Mouse (Mus musculus): ENCODE measurements at regions not wholly inside any gene's neighbourhood (a gene's known extent, or its start where the extent isn't known, plus 50 kb on each side); places are given as distances from the start of the nearest gene placed in this dataset.

DNA sequence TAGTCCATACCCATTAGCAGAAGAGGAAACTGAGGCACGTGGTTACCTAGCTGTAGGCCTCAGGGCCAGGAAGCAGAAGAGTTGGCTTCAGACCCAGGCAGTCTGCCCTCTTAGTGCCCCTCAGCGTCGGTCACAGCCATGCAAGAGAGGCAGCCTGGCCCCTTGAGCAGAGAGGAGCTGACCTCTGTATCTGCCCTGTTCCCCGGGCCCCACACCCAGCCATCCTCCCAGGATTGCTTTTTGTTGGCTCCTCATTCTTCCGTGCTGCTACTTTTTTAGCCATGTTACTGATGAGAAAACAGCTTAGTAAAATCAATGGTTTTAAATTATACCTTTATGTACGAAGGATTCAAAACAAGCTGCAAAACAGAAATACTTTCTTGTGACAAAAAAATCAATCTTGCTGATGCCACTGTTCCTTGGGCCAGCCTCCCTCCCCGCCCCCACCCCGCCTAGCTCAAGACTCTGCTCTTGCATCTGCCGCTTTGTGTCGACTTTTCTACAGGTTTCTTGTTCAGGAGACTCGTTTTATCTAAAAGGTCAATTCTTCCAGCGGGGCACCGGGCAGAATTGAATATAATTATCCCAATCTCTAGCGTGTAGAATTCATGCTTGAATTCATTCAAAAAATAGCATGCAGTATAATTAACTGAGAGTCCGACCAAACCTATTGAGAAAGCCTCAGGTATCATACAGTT, 70.8 kb downstream of the Sall1 start:
- WGBS, result 11% methylated on average over 15 of the region's 15 CpGs
- no peaks in the 10 kb centered on the region for H3K9me3 ChIP-seq (replicated peaks; ENCODE audit: control insufficient read depth, low read length)
- 0 out of 2 replicates have a peak overlapping the region, but pooled peaks have one; percentile 1 for H3K4me2 ChIP-seq (ENCODE audit: low read length)
- H3K27me3 ChIP-seq (replicated peaks; ENCODE audit: control insufficient read depth, insufficient read depth, low read length), result no peaks in the 10 kb centered on the region
- DNase-seq (ENCODE audit: low spot score) (peak; percentile 37), ATAC-seq (no peak)
- no peaks in the 10 kb centered on the region; the same call in 1 of the 2 replicates for H3K4me1 ChIP-seq (ENCODE audit: control insufficient read depth, insufficient read depth, low read length)
- no peak overlapping the region for H3K27ac ChIP-seq (ENCODE audit: low read depth, low read length)
- H3K36me3 ChIP-seq (ENCODE audit: control insufficient read depth, insufficient read depth, low read length), result no peaks in the 10 kb centered on the region
- H3K9ac ChIP-seq (ENCODE audit: low read length), result no peak overlapping the region
- H3K4me3 ChIP-seq (ENCODE audit: low read depth, low read length), result no peak overlapping the region

DNA sequence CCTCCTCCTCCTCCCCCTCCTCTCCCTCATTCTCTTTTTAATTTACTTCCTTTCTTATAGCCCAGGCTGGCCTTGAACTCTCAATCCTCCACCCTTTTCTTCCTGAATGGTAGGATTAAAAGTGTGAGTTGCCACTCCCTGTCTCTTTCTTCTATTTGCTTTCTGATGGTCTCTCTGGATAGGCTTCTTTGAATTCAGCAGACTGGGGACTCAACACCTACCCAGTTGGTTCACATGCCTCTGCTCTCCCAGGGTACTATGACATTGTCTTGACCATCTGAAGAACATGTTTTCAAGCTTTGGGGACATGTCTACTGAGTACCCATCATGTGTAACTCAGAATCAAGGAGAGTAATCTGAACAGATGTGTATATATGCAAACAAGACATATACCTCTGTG, 85.1 kb downstream of the Sall1 start:
- Histone ChIP-seq H3K27ac (ENCODE audit: low read depth, low read length) (no peak overlapping the region), H3K4me3 (ENCODE audit: low read depth, low read length) (no peak overlapping the region), H3K4me2 (ENCODE audit: low read length) (no peak overlapping the region), H3K36me3 (ENCODE audit: control insufficient read depth, insufficient read depth, low read length) (no peaks in the 10 kb centered on the region), H3K9me3 (replicated peaks; ENCODE audit: control insufficient read depth, low read length) (no peaks in the 10 kb centered on the region), H3K27me3 (replicated peaks; ENCODE audit: control insufficient read depth, insufficient read depth, low read length) (no peaks in the 10 kb centered on the region), H3K4me1 (ENCODE audit: control insufficient read depth, insufficient read depth, low read length) (0 out of 2 replicates have a peak, but pooled peaks cover 3% of the 10 kb centered on the region), H3K9ac (ENCODE audit: low read length) (no peak overlapping the region)
- ATAC-seq (no peak), DNase-seq (ENCODE audit: low spot score) (no peak)

DNA sequence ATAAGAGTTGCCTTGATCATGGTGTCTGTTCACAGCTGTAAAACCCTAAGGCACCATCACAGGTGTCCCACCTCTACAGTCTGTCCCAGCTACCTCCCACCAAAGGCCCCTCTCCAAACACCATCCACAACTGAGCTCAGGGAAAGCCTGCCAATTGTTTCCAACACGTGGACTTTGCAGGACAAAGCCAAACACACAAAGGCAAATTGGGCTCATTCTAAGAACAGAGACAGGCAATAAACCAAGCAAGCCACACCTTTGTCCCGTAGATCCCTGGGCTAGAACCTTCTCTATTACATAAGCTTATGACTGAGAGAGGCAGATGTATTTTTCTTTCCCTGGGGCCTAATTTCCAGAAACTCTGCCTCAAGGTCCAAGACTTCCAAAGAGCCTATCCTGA, 90.8 kb downstream of the Sall1 start:
- no peaks in the 10 kb centered on the region for H3K36me3 ChIP-seq (ENCODE audit: control insufficient read depth, insufficient read depth, low read length)
- no peaks in the 10 kb centered on the region for H3K27me3 ChIP-seq (replicated peaks; ENCODE audit: control insufficient read depth, insufficient read depth, low read length)
- no peak for ATAC-seq

DNA sequence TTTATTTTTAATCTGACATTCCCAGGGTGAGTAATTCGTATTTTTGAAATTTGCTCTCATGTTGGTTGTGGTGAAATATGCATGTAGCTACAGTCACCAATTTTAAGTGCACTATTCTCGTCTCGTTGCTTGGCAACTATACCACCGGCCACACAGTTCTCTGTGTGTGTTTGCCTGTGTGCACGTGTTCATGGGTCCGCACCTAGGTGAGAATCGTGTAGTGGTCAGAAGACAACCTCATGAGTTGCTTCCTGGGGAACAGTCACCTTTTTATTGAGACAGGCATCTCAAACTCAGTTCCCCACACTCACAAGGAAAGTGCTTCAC, 92.2 kb downstream of the Sall1 start:
- H3K27ac ChIP-seq (ENCODE audit: low read depth, low read length), result no peak overlapping the region
- no peaks in the 10 kb centered on the region for H3K27me3 ChIP-seq (replicated peaks; ENCODE audit: control insufficient read depth, insufficient read depth, low read length)
- ATAC-seq (no peak), DNase-seq (ENCODE audit: low spot score) (no peak)
- H3K4me2 ChIP-seq (ENCODE audit: low read length), result no peak overlapping the region
- no peaks in the 10 kb centered on the region for H3K4me1 ChIP-seq (ENCODE audit: control insufficient read depth, insufficient read depth, low read length)
- H3K9ac ChIP-seq (ENCODE audit: low read length), result no peak overlapping the region
- no peaks in the 10 kb centered on the region for H3K36me3 ChIP-seq (ENCODE audit: control insufficient read depth, insufficient read depth, low read length)
- WGBS, result 94% methylated on average over 7 of the region's 7 CpGs
- H3K9me3 ChIP-seq (replicated peaks; ENCODE audit: control insufficient read depth, low read length), result no peaks in the 10 kb centered on the region
- no peak overlapping the region for H3K4me3 ChIP-seq (ENCODE audit: low read depth, low read length)

More for the DNA sequence above, 90.8 kb downstream of the Sall1 start:
- Histone ChIP-seq H3K27ac (ENCODE audit: low read depth, low read length) (no peak overlapping the region), H3K4me3 (ENCODE audit: low read depth, low read length) (no peak overlapping the region), H3K9ac (ENCODE audit: low read length) (no peak overlapping the region), H3K9me3 (replicated peaks; ENCODE audit: control insufficient read depth, low read length) (no peaks in the 10 kb centered on the region), H3K4me1 (ENCODE audit: control insufficient read depth, insufficient read depth, low read length) (no peaks in the 10 kb centered on the region), H3K4me2 (ENCODE audit: low read length) (no peak overlapping the region)
- DNase-seq (ENCODE audit: low spot score), result no peak
- WGBS, result 55% methylated on average over 2 of the region's 2 CpGs

DNA sequence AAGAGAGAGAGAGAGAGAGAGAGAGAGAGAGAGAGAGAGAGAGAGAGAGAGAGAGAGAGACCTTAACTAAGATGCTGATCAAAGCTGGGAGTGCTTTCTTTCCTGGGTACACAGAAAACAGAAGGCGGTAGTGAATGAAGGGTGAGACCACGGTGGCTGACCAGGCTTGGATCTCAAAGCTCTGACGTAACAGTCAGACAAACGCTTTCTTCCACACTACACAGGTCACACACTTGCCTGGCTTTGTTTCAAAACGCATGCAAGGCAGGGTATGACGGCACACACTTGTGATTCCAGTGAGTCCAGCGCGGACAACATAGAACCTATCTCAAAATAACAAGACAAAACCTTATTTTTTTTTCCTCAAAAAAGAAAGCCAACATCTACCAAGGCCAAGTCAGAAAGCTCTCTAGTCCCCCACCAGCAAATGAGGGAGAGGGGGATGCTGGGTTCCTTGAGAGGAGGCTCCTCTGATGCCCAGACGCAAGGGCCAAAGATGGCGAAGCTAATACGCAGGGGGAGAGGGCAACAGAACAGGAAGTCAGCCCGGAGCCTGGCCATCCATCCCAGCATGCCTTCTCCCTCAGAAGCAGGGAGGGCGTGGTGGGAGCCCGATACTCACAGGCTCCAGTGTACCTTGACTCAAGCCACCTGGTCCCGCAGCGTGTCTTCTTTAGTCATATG, 92.7 kb downstream of the Sall1 start:
- H3K4me1 ChIP-seq (ENCODE audit: control insufficient read depth, insufficient read depth, low read length), result no peaks in the 10 kb centered on the region
- H3K4me3 ChIP-seq (ENCODE audit: low read depth, low read length), result no peak overlapping the region
- no peak overlapping the region for H3K4me2 ChIP-seq (ENCODE audit: low read length)
- DNase-seq (ENCODE audit: low spot score) (no peak), ATAC-seq (no peak)
- H3K9me3 ChIP-seq (replicated peaks; ENCODE audit: control insufficient read depth, low read length), result no peaks in the 10 kb centered on the region
- H3K9ac ChIP-seq (ENCODE audit: low read length), result no peak overlapping the region
- WGBS, result 96% methylated on average over 16 of the region's 16 CpGs
- H3K27me3 ChIP-seq (replicated peaks; ENCODE audit: control insufficient read depth, insufficient read depth, low read length), result no peaks in the 10 kb centered on the region
- H3K36me3 ChIP-seq (ENCODE audit: control insufficient read depth, insufficient read depth, low read length), result no peaks in the 10 kb centered on the region
- no peak overlapping the region for H3K27ac ChIP-seq (ENCODE audit: low read depth, low read length)

DNA sequence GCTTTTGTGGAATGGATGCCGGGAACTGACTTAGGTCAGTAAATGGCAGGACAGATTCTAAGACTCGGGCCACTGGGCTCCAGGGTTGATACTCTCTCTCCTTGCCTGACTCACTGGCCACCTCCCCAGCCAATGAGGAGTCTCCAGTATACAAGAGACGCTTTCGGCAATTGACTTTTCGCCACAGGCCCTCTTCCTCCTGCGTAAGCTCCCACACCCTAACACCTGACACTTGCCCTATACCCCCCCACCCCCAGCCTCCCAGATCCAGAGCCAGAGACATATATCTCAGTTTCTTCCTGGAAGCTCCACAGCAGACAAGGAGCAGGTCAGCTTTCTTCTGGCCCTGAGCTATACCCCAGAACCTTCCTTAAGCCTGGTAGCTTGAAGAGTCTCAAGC, 94.0 kb downstream of the Sall1 start:
- Histone ChIP-seq H3K9ac (ENCODE audit: low read length) (no peak overlapping the region), H3K4me2 (ENCODE audit: low read length) (no peak overlapping the region), H3K27ac (ENCODE audit: low read depth, low read length) (no peak overlapping the region), H3K36me3 (ENCODE audit: control insufficient read depth, insufficient read depth, low read length) (no peaks in the 10 kb centered on the region), H3K9me3 (replicated peaks; ENCODE audit: control insufficient read depth, low read length) (no peaks in the 10 kb centered on the region), H3K4me3 (ENCODE audit: low read depth, low read length) (no peak overlapping the region), H3K27me3 (replicated peaks; ENCODE audit: control insufficient read depth, insufficient read depth, low read length) (no peaks in the 10 kb centered on the region), H3K4me1 (ENCODE audit: control insufficient read depth, insufficient read depth, low read length) (no peaks in the 10 kb centered on the region)
- DNase-seq (ENCODE audit: low spot score) (no peak), ATAC-seq (no peak)
- WGBS, result 95% methylated on average over 6 of the region's 6 CpGs

DNA sequence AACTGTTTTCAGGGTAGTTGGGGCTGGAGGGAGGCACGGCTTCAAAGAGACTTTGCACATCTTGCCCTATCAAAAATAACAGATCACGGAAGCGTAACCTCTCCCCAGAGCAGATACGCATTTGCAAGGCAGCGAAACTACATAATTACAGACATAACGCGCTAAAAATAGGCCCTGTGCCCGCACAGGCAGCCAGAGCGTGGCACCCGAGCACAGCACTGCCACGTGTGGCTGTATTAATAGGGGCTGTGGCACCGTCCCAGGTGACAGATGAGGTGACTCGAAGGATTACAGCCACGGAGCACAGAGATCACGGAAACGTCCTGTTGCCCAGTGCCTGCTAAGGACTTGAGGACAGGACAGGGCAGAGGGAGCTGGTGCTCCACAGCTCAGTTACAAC, 95.0 kb downstream of the Sall1 start:
- Histone ChIP-seq H3K4me2 (ENCODE audit: low read length) (no peak overlapping the region), H3K4me1 (ENCODE audit: control insufficient read depth, insufficient read depth, low read length) (no peaks in the 10 kb centered on the region), H3K36me3 (ENCODE audit: control insufficient read depth, insufficient read depth, low read length) (no peaks in the 10 kb centered on the region), H3K9ac (ENCODE audit: low read length) (no peak overlapping the region), H3K27ac (ENCODE audit: low read depth, low read length) (no peak overlapping the region), H3K27me3 (replicated peaks; ENCODE audit: control insufficient read depth, insufficient read depth, low read length) (no peaks in the 10 kb centered on the region), H3K4me3 (ENCODE audit: low read depth, low read length) (no peak overlapping the region), H3K9me3 (replicated peaks; ENCODE audit: control insufficient read depth, low read length) (no peaks in the 10 kb centered on the region)
- DNase-seq (ENCODE audit: low spot score) (no peak), ATAC-seq (no peak)
- WGBS, result 78% methylated on average over 16 of the region's 16 CpGs

DNA sequence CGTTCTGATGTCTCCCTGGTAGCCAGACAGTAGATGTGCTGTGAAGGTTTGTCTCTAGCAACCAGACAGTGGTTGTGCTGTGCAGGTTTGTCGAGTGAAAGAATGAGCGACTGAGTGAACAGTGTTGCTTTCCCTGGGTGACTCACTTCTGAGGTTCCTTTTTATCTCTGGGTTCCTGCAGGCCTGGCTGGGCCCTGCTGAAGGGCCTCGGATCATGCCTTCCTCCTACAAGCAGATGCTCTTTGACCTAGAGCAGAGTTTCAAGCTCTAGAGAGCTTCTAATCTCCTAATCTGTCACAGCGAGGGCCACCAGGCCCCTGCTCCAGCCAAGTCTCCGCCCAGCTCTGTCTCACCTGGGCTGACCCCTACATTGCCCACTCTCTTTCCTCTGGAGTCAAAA, 95.6 kb downstream of the Sall1 start:
- Histone ChIP-seq H3K9me3 (replicated peaks; ENCODE audit: control insufficient read depth, low read length) (no peaks in the 10 kb centered on the region), H3K27ac (ENCODE audit: low read depth, low read length) (no peak overlapping the region), H3K4me2 (ENCODE audit: low read length) (no peak overlapping the region), H3K27me3 (replicated peaks; ENCODE audit: control insufficient read depth, insufficient read depth, low read length) (no peaks in the 10 kb centered on the region), H3K9ac (ENCODE audit: low read length) (no peak overlapping the region), H3K4me3 (ENCODE audit: low read depth, low read length) (no peak overlapping the region), H3K36me3 (ENCODE audit: control insufficient read depth, insufficient read depth, low read length) (no peaks in the 10 kb centered on the region), H3K4me1 (ENCODE audit: control insufficient read depth, insufficient read depth, low read length) (no peaks in the 10 kb centered on the region)
- 81% methylated on average over 6 of the region's 6 CpGs for WGBS
- DNase-seq (ENCODE audit: low spot score), result no peak
- ATAC-seq, result no peak

DNA sequence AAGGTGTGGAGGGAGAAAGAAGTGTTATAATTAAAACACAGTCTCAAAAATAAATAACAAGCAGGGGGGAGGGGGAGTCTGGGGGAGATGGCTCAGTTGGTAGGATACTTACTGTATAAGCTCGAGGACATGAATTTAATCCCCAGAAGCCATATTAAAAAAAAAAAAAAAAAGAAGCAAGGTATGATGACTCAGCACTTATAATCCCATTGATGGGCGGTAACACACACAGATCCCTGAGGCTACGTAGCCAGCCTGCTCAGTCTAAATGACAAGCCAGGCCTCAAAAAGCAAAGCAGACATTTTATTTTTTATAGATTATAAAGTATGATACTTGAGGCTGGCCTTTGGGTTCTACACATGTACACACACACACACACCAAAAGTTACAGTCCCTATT, 96.6 kb downstream of the Sall1 start:
- WGBS, result 68% methylated on average over 3 of the region's 3 CpGs
- Histone ChIP-seq H3K27me3 (replicated peaks; ENCODE audit: control insufficient read depth, insufficient read depth, low read length) (no peaks in the 10 kb centered on the region), H3K9ac (ENCODE audit: low read length) (no peak overlapping the region), H3K4me2 (ENCODE audit: low read length) (no peak overlapping the region), H3K9me3 (replicated peaks; ENCODE audit: control insufficient read depth, low read length) (no peaks in the 10 kb centered on the region), H3K36me3 (ENCODE audit: control insufficient read depth, insufficient read depth, low read length) (no peaks in the 10 kb centered on the region), H3K27ac (ENCODE audit: low read depth, low read length) (no peak overlapping the region), H3K4me3 (ENCODE audit: low read depth, low read length) (no peak overlapping the region), H3K4me1 (ENCODE audit: control insufficient read depth, insufficient read depth, low read length) (no peaks in the 10 kb centered on the region)
- DNase-seq (ENCODE audit: low spot score) (no peak), ATAC-seq (no peak)
